Mouse (Mus musculus): Measurements from ENCODE around the gene Sf3b2. TPM values are rescaled to one million over a fixed set of nuclear protein-coding genes. Genes with fewer than 3 reads are reported as not detected.

Sf3b2 gene
- polyA plus RNA-seq, 1 experiment from 2014 or later = 239 TPM

- Histone ChIP-seq H3K4me3 (replicated peaks; ENCODE audit: low read depth, low read length) (no peak overlapping the region), H3K4me2 (ENCODE audit: low read length) (no peak overlapping the region), H3K9me3 (replicated peaks; ENCODE audit: low read length) (no peaks in the 10 kb centered on the region), H3K36me3 (ENCODE audit: insufficient read depth, low read length) (no peaks in the 10 kb centered on the region), H3K27ac (no peak overlapping the region), H3K27me3 (ENCODE audit: insufficient read depth, low read length) (no peaks in the 10 kb centered on the region), H3K9ac (ENCODE audit: low read depth, low read length) (no peak overlapping the region), H3K4me1 (replicated peaks; ENCODE audit: insufficient read depth, low read length) (peaks cover 9% of the 10 kb centered on the region; the same call in 1 of the 2 replicates)
- ATAC-seq (replicated peaks; ENCODE audit: low FRiP score, low read depth) (no peak), DNase-seq (ENCODE audit: low spot score) (no peak)
- no peak for TF ChIP-seq CTCF (IDR thresholded peaks at IDR 0.05; ENCODE audit: low read depth)
- 84% methylated on average over 6 of the region's 6 CpGs for WGBS
These were observed 5.3 kb upstream of the Sf3b2 start for GRCm38 (mm10) chr19:5300588-5300987.

GRCm38 (mm10) chr19:5297903-5298800 is 2.9 kb upstream of the Sf3b2 start, which contains the start of gene Gal3st3:
TSS of gene Gal3st3 (plus strand) at chr19:5298331.
- Histone ChIP-seq H3K4me3 (replicated peaks; ENCODE audit: low read depth, low read length) (peak within 1 kb of the TSS; percentile 34), H3K9ac (ENCODE audit: low read depth, low read length) (peak within 1 kb of the TSS; percentile 55), H3K9me3 (replicated peaks; ENCODE audit: low read length) (no peaks in the 10 kb centered on the region), H3K27ac (no peak within 1 kb of the TSS), H3K4me1 (replicated peaks; ENCODE audit: insufficient read depth, low read length) (peaks cover 15% of the 10 kb centered on the region), H3K36me3 (ENCODE audit: insufficient read depth, low read length) (peaks cover 7% of the 10 kb centered on the region), H3K4me2 (ENCODE audit: low read length) (peak within 1 kb of the TSS; percentile 80), H3K27me3 (ENCODE audit: insufficient read depth, low read length) (no peaks in the 10 kb centered on the region)
- no peak for ATAC-seq (replicated peaks; ENCODE audit: low FRiP score, low read depth)
- TF ChIP-seq CTCF (IDR thresholded peaks at IDR 0.05; ENCODE audit: low read depth) = no peak
- WGBS = 7% methylated on average over 30 of the region's 32 CpGs
- peak; percentile 16 for DNase-seq (ENCODE audit: low spot score)

- no peak overlapping the region for H3K27ac ChIP-seq
- no peak for DNase-seq (ENCODE audit: low spot score)
- no peak overlapping the region for H3K9ac ChIP-seq (ENCODE audit: low read depth, low read length)
- peaks cover 14% of the 10 kb centered on the region for H3K36me3 ChIP-seq (ENCODE audit: insufficient read depth, low read length)
- H3K27me3 ChIP-seq (ENCODE audit: insufficient read depth, low read length) = no peaks in the 10 kb centered on the region
- no peak overlapping the region for H3K4me2 ChIP-seq (ENCODE audit: low read length)
- no peak overlapping the region for H3K4me3 ChIP-seq (replicated peaks; ENCODE audit: low read depth, low read length)
- peaks cover 15% of the 10 kb centered on the region for H3K4me1 ChIP-seq (replicated peaks; ENCODE audit: insufficient read depth, low read length)
- no peak for TF ChIP-seq CTCF (IDR thresholded peaks at IDR 0.05; ENCODE audit: low read depth)
- ATAC-seq (replicated peaks; ENCODE audit: low FRiP score, low read depth) = no peak
- 30% methylated on average over 5 of the region's 5 CpGs for WGBS
- no peaks in the 10 kb centered on the region for H3K9me3 ChIP-seq (replicated peaks; ENCODE audit: low read length)
These were observed 1.4 kb upstream of the Sf3b2 start for GRCm38 (mm10) chr19:5296630-5297029.

GRCm38 (mm10) chr19:5295736-5296075 is 451 bp upstream of the Sf3b2 start:
- peaks cover 15% of the 10 kb centered on the region for H3K4me1 ChIP-seq (replicated peaks; ENCODE audit: insufficient read depth, low read length)
- H3K27ac ChIP-seq = peak overlapping the region; percentile 61
- no peak for TF ChIP-seq CTCF (IDR thresholded peaks at IDR 0.05; ENCODE audit: low read depth)
- peaks cover 15% of the 10 kb centered on the region for H3K36me3 ChIP-seq (ENCODE audit: insufficient read depth, low read length)
- ATAC-seq (replicated peaks; ENCODE audit: low FRiP score, low read depth) = peak; percentile 15; the same call in 1 of the 2 replicates
- peak overlapping the region; percentile 34 for H3K4me3 ChIP-seq (replicated peaks; ENCODE audit: low read depth, low read length)
- H3K9ac ChIP-seq (ENCODE audit: low read depth, low read length) = peak overlapping the region; percentile 24; the same call in 1 of the 2 replicates
- H3K27me3 ChIP-seq (ENCODE audit: insufficient read depth, low read length) = no peaks in the 10 kb centered on the region
- WGBS = 8% methylated on average over 13 of the region's 13 CpGs
- H3K9me3 ChIP-seq (replicated peaks; ENCODE audit: low read length) = no peaks in the 10 kb centered on the region
- no peak for DNase-seq (ENCODE audit: low spot score)
- H3K4me2 ChIP-seq (ENCODE audit: low read length) = peak overlapping the region; percentile 56

- no peak overlapping the region for H3K4me2 ChIP-seq (ENCODE audit: low read length)
- H3K9ac ChIP-seq (ENCODE audit: low read depth, low read length) = no peak overlapping the region
- peaks cover 52% of the 10 kb centered on the region for H3K36me3 ChIP-seq (ENCODE audit: insufficient read depth, low read length)
- no peaks in the 10 kb centered on the region for H3K9me3 ChIP-seq (replicated peaks; ENCODE audit: low read length)
- no peak overlapping the region for H3K27ac ChIP-seq
- H3K27me3 ChIP-seq (ENCODE audit: insufficient read depth, low read length) = no peaks in the 10 kb centered on the region
- DNase-seq (ENCODE audit: low spot score) (no peak), ATAC-seq (replicated peaks; ENCODE audit: low FRiP score, low read depth) (no peak)
- H3K4me1 ChIP-seq (replicated peaks; ENCODE audit: insufficient read depth, low read length) = 0 out of 2 replicates have a peak, but pooled peaks cover 5% of the 10 kb centered on the region
- H3K4me3 ChIP-seq (replicated peaks; ENCODE audit: low read depth, low read length) = no peak overlapping the region
- 69% methylated on average over 8 of the region's 8 CpGs for WGBS
- TF ChIP-seq CTCF (IDR thresholded peaks at IDR 0.05; ENCODE audit: low read depth) = no peak
These were observed 16.9 kb downstream of the Sf3b2 start for GRCm38 (mm10) chr19:5278381-5278780.

- Histone ChIP-seq H3K27ac (no peak overlapping the region), H3K9ac (ENCODE audit: low read depth, low read length) (no peak overlapping the region), H3K4me1 (replicated peaks; ENCODE audit: insufficient read depth, low read length) (0 out of 2 replicates have a peak, but pooled peaks cover 5% of the 10 kb centered on the region), H3K4me3 (replicated peaks; ENCODE audit: low read depth, low read length) (no peak overlapping the region), H3K27me3 (ENCODE audit: insufficient read depth, low read length) (no peaks in the 10 kb centered on the region), H3K4me2 (ENCODE audit: low read length) (no peak overlapping the region), H3K9me3 (replicated peaks; ENCODE audit: low read length) (no peaks in the 10 kb centered on the region), H3K36me3 (ENCODE audit: insufficient read depth, low read length) (peaks cover 42% of the 10 kb centered on the region)
- no peak for ATAC-seq (replicated peaks; ENCODE audit: low FRiP score, low read depth)
- WGBS = 98% methylated on average over 3 of the region's 3 CpGs
- TF ChIP-seq CTCF (IDR thresholded peaks at IDR 0.05; ENCODE audit: low read depth) = peak; percentile 51
- no peak for DNase-seq (ENCODE audit: low spot score)
These were observed 18.1 kb downstream of the Sf3b2 start for GRCm38 (mm10) chr19:5277140-5277539.

Measured in kidney, postnatal 0 days (tissue).